Mouse (Mus musculus): ENCODE measurements around the gene Galns. TPM values are rescaled to one million over a fixed set of nuclear protein-coding genes. Genes with fewer than 3 reads are reported as not detected.

Galns gene
- polyA plus RNA-seq, 1 experiment: 17.6 TPM

DNA sequence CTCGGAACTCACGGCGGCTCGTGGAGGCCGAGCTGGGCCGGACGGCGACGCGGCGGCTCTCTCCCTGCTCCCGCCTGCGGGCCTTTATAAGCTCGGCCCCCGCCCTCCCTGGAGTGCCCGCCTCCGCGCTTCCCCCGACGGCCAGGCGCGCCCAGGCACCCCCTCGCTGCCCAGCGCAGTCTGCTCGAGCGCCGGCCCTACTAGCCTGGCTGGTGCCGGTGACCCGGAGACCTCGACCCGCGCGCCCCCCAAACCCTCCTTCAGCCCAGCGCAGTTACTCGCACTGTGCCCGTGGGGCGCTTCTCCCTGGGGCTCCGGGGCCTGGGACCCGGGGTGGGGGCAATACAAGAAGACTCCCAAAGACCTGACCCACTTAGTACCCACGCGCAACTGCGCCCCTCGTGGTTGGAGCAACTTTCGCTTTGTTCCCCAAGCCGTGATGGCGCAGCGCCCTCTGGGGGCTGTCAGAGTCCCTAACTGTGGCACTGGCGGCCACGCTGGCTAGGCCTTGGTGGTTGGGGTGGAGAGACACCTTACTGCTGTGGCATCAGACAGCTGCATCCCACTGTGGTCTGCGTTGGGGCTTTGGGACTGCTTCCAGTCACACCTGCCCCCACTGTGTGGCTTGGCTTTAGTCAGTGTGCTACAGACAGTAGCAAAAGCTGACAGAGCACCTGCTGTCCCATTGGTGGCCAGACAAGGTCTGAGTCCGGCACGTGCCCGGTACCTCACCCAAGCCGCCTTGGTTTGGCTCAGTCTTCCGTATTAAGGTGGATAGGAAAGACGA lies 59.8 kb downstream of the Galns start, which contains the start of gene Piezo1:
Gene Piezo1 (minus strand): TSS at position 65 of the 787 bp plus-strand sequence.
- peaks cover 3% of the 10 kb centered on the region for H3K36me3 ChIP-seq (ENCODE audit: control insufficient read depth, insufficient read depth)
- TF ChIP-seq TCF12 (IDR thresholded peaks at IDR 0.05; ENCODE audit: insufficient read depth, poor library complexity, severe bottlenecking) (peak; percentile 16), TCF3 (IDR thresholded peaks at IDR 0.05; ENCODE audit: insufficient read length, low read depth) (peak; percentile 50), MAX (IDR thresholded peaks at IDR 0.05; ENCODE audit: low read depth) (no peak), MYOD1 (IDR thresholded peaks at IDR 0.05; ENCODE audit: control insufficient read depth in 1 of 3, insufficient read length in 2 of 3, low read depth in 2 of 3) (peak in 2 of 3 experiments; percentile 84 to 92), POLR2AphosphoS2 (IDR thresholded peaks at IDR 0.05; ENCODE audit: insufficient read length, low read depth) (peak; percentile 94), E2F4 (IDR thresholded peaks at IDR 0.05; ENCODE audit: insufficient read depth) (no peak), MYOG (IDR thresholded peaks at IDR 0.05; ENCODE audit: control insufficient read depth in 1 of 3, insufficient read depth in 1 of 3, insufficient read length in 2 of 3, low read depth in 2 of 3) (peak; percentile 31 to 94 (median 78)), POLR2A (IDR thresholded peaks at IDR 0.05; ENCODE audit: insufficient read length, low read depth) (peak; percentile 95)
- H3ac ChIP-seq (ENCODE audit: control insufficient read depth, insufficient read length): peak within 1 kb of the TSS; percentile 77
- no peaks in the 10 kb centered on the region for H3K27me3 ChIP-seq (ENCODE audit: control insufficient read depth, insufficient read depth, insufficient read length)
- H3K4me2 ChIP-seq (ENCODE audit: low read depth): peak within 1 kb of the TSS; percentile 97
- peak within 1 kb of the TSS; percentile 86 for H3K4me3 ChIP-seq
- peaks cover 40% of the 10 kb centered on the region for H3K79me2 ChIP-seq (ENCODE audit: control insufficient read depth, insufficient read depth)

DNA sequence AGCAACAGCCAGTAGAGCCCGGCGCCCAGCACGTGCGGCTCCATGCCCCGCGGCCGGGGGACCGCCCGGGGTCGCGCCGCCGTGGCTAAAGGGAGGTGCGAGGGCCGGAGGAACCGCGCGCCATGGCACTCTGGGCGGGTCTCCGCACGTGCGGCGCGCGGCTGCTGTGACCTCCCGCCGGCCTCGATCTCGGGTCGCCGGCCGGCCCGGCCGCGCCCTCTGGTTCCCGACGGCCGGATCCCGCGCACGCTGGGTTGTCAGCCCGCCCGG lies 60.3 kb downstream of the Galns start:
- Histone ChIP-seq H3K27me3 (ENCODE audit: control insufficient read depth, insufficient read depth, insufficient read length) (no peaks in the 10 kb centered on the region), H3K4me3 (peak overlapping the region; percentile 86), H3K36me3 (ENCODE audit: control insufficient read depth, insufficient read depth) (peaks cover 3% of the 10 kb centered on the region), H3K79me2 (ENCODE audit: control insufficient read depth, insufficient read depth) (peaks cover 45% of the 10 kb centered on the region), H3ac (ENCODE audit: control insufficient read depth, insufficient read length) (peak overlapping the region; percentile 77), H3K4me2 (ENCODE audit: low read depth) (peak overlapping the region; percentile 2)
- TF ChIP-seq USF1 (IDR thresholded peaks at IDR 0.05; ENCODE audit: low read depth): no peak
- no peak for TF ChIP-seq MYOG (IDR thresholded peaks at IDR 0.05; ENCODE audit: control insufficient read depth in 1 of 3, insufficient read depth in 1 of 3, insufficient read length in 2 of 3, low read depth in 2 of 3)
- no peak for TF ChIP-seq TCF3 (IDR thresholded peaks at IDR 0.05; ENCODE audit: insufficient read length, low read depth)
- TF ChIP-seq MYOD1 (IDR thresholded peaks at IDR 0.05; ENCODE audit: control insufficient read depth in 1 of 3, insufficient read length in 2 of 3, low read depth in 2 of 3): no peak
- TF ChIP-seq E2F4 (IDR thresholded peaks at IDR 0.05; ENCODE audit: insufficient read depth): no peak

DNA sequence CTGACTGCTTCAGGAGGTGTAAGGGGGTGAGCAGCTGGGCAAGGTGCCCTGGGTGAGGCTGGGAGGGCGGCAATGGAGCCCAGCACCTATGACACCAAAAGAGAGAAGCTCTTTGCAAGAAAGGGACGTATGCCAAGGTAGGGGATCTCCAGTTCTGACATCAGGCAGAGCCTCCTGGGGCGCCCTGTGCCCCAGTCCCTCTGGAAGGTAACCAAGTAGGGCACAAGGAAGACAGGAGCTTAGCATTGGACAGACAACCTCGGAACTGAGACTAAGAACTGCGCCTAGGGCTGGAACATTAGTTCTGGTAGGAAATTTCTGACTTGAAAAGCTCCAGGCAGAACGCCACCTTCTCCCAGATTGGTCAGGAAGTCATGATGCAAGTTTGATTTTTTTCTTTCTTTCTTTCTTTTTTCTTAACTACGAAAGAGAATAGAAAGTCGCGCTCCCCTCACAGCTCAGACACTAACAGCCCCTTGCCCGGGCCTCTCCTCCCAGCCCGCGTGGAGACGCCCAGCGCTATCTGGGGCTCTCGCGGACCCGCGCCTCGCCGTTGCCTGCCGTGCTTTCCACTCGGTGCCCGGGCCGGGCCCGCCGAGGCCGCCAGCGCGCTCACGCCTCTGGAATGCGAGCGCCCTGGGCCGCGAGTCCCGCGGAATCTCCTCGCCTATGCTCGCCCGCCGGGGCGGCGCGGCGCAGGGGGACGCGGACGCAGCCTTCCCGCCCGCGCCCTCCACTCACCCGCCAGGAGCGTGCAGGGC lies 60.8 kb downstream of the Galns start:
- Histone ChIP-seq H3K4me2 (ENCODE audit: low read depth) (peak overlapping the region; percentile 97), H3K79me2 (ENCODE audit: control insufficient read depth, insufficient read depth) (peaks cover 50% of the 10 kb centered on the region), H3K4me3 (peak overlapping the region; percentile 86), H3K27me3 (ENCODE audit: control insufficient read depth, insufficient read depth, insufficient read length) (no peaks in the 10 kb centered on the region), H3ac (ENCODE audit: control insufficient read depth, insufficient read length) (peak overlapping the region; percentile 77), H3K36me3 (ENCODE audit: control insufficient read depth, insufficient read depth) (peaks cover 3% of the 10 kb centered on the region)
- TF ChIP-seq MAX (IDR thresholded peaks at IDR 0.05; ENCODE audit: low read depth) (no peak), SRF (IDR thresholded peaks at IDR 0.05; ENCODE audit: control insufficient read depth, insufficient read length, low read depth) (no peak), MYOD1 (IDR thresholded peaks at IDR 0.05; ENCODE audit: control insufficient read depth in 1 of 3, insufficient read length in 2 of 3, low read depth in 2 of 3) (peak in 1 of 3 experiments; percentile 4), REST (IDR thresholded peaks at IDR 0.05; ENCODE audit: insufficient read depth, insufficient read length) (no peak)

DNA sequence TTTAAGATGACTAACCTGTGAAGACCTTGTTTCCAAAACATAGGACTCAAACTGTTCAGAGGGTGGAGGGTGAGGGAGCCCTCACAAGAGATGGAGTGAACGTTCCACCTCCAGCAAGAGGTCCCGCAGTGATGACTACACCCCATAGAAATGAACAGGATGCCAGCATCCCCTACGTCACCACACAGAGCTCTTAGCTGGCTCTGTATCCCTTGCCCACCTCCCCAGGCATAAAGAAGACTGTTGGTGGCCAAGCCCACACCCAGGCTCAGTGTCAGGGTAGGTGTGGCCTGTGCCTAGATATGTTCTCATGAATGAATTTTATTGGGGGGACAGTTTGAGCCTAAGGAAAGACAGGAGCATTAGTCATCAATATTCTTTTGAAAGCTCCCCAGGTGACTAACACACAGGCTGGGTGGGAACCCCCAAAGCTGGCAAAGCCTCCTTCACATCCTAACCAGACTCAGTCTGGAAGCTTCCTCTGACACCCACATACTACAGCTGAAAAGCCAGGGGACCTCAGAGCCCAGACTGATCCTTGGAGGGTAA lies 62.3 kb downstream of the Galns start:
- Histone ChIP-seq H3K27me3 (ENCODE audit: control insufficient read depth, insufficient read depth, insufficient read length) (no peaks in the 10 kb centered on the region), H3K79me2 (ENCODE audit: control insufficient read depth, insufficient read depth) (peaks cover 65% of the 10 kb centered on the region), H3K36me3 (ENCODE audit: control insufficient read depth, insufficient read depth) (peaks cover 3% of the 10 kb centered on the region), H3K4me3 (peak overlapping the region; percentile 86), H3ac (ENCODE audit: control insufficient read depth, insufficient read length) (no peak overlapping the region), H3K4me2 (ENCODE audit: low read depth) (peak overlapping the region; percentile 97)
- TF ChIP-seq MYOG (IDR thresholded peaks at IDR 0.05; ENCODE audit: control insufficient read depth in 1 of 3, insufficient read depth in 1 of 3, insufficient read length in 2 of 3, low read depth in 2 of 3) (no peak), E2F4 (IDR thresholded peaks at IDR 0.05; ENCODE audit: insufficient read depth) (no peak), TCF3 (IDR thresholded peaks at IDR 0.05; ENCODE audit: insufficient read length, low read depth) (no peak), POLR2AphosphoS2 (IDR thresholded peaks at IDR 0.05; ENCODE audit: insufficient read length, low read depth) (no peak), TCF12 (IDR thresholded peaks at IDR 0.05; ENCODE audit: insufficient read depth, poor library complexity, severe bottlenecking) (no peak), REST (IDR thresholded peaks at IDR 0.05; ENCODE audit: insufficient read depth, insufficient read length) (no peak), CEBPB (IDR thresholded peaks at IDR 0.05; ENCODE audit: insufficient read depth, poor library complexity, severe bottlenecking) (no peak), POLR2A (IDR thresholded peaks at IDR 0.05; ENCODE audit: insufficient read length, low read depth) (no peak), SRF (IDR thresholded peaks at IDR 0.05; ENCODE audit: control insufficient read depth, insufficient read length, low read depth) (no peak), MYOD1 (IDR thresholded peaks at IDR 0.05; ENCODE audit: control insufficient read depth in 1 of 3, insufficient read length in 2 of 3, low read depth in 2 of 3) (no peak), USF1 (IDR thresholded peaks at IDR 0.05; ENCODE audit: low read depth) (no peak), MAX (IDR thresholded peaks at IDR 0.05; ENCODE audit: low read depth) (no peak)

Data from myocyte (in vitro differentiated cells).